Mouse (Mus musculus): ENCODE results near the gene Actrt3.
A peak's percentile ranks its signal among the peaks of the same experiment; 100 is the strongest.
"Not testable (repeated sequence)": the region's sequence is repeated elsewhere in the genome, so short reads cannot be mapped to it uniquely, and the experiment has no call there.

The Actrt3 gene

GRCm38 (mm10) chr3:30573549-30573948, 26.2 kb downstream of the Actrt3 start:
- DNase-seq (ENCODE audit: low read depth, low spot score), result no peak

- not testable (repeated sequence) for DNase-seq (ENCODE audit: low read depth, low spot score)
Measured at GRCm38 (mm10) chr3:30566333-30566732, 33.4 kb downstream of the Actrt3 start.

DNA sequence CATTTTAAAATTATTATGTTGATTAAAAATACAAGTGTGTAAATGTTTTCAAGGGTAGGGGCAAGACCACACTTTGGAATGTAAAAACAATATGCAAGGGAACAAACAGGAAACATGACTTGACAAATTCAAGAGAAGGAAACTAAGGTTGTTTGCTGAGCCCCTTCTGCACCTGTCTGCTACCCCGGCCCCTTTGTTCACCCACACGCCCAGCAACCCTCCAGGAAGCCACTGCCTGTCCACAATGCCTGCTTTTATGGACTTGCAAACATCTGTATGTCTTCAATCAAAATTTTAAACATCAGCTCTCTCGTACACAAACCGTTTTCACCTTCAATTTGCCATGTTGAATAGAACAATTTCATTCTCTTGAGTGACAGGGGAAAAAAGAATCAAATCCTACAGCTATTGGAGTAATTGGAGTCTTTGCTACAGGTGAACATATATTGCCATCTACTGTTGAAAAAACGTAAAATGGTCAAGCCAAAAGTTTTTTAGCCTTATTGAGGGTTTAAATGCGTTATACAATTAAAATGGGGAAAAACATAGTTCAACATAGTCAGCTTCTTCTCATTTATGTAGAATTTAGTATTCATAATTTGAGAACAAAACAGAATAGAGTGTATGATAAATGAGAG, 38.9 kb downstream of the Actrt3 start:
- no peak for DNase-seq (ENCODE audit: low read depth, low spot score)

DNA sequence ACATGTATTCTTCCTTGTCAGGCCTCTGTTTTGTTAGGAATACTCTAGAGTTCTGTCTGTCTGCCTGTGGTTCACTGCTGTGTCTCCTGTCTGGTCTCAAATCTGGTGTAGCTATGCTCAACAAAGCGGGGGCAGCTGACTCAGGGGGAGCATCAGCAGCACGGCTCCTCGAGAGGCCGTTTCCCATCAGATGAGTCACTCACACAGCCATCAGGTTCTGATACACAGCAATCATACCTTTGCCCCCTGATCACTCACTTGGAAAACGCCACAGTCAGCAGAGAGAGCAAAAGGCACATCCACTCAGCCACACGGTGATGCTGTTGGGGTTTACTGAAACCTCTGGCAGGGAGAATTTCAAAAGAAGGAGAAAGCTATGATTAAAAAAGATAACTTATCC, 46.0 kb downstream of the Actrt3 start:
- DNase-seq (ENCODE audit: low read depth, low spot score), result no peak

GRCm38 (mm10) chr3:30550218-30550617, 49.5 kb downstream of the Actrt3 start:
- DNase-seq (ENCODE audit: low read depth, low spot score), result no peak

GRCm38 (mm10) chr3:30548928-30549327, 50.8 kb downstream of the Actrt3 start:
- DNase-seq (ENCODE audit: low read depth, low spot score), result peak; percentile 4

DNA sequence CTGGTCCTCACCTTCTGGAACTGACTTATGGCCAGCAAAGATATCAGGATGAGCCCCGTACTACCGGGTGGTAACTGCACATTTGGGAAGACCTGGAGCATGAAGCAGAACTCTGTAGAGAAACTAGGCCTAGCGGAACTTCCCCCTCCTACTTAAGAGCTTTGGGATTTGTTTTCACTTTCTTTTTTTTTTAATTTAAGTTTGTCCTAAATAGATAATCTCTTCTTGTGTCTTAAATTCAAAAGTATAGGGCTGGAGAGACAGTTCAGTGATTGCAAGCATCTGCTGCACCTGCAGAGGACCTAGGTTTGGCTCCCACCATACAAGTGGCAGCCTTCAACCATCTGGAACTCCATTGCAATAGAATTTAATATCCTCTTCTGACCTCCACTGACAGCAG, 51.8 kb downstream of the Actrt3 start, which contains the start of gene Mecom:
Gene Mecom, minus strand, starts transcription at position 101 of the 400 bp plus-strand sequence.
- DNase-seq (ENCODE audit: low read depth, low spot score), result no peak
